In the genomic region with DNA sequence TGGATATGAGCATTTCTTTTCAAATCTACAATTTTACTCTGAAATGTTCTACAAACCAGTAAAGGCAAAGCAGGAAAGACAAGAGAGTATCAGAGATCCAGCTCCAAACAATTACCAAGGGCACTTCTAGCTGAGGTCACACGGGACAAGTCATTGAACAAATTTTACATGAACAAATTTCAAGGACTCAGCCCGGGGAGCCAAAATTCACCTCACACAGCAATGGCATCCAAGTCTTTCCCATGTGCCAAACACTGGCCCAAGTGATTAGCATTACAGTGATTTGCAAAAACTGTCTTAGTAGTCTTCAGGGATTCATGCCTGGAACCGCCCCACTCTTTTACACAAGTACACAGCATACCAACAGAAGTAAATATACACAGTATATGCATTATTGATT, we compare ENCODE assay signal across 21 mouse cellular contexts.
DNase-seq lines count a peak whose midpoint lies in the region; ATAC-seq lines count a peak whose summit lies in the region.
"Had no signal": no experiment of that assay in that cellular context is flagged by ENCODE, and none has a peak within 500 bp of the region (broad histone marks: within the 10 kb centered on the region; RNA-seq: fewer than 3 reads in every experiment).

No protein-coding gene starts in this region.

- intact Hi-C loops in heart, postnatal 10 days (cut with DNase I): no loop called here

- no peak for ATAC-seq in heart, embryonic 12.5 days (ENCODE audit: insufficient number of reproducible peaks, low FRiP score)
- ATAC-seq: inflammation-experienced regulatory T-cells, adult 6 months; liver, embryonic 12.5 days had no signal

- DNase-seq in adrenal gland, adult 2 months: peak; percentile 51
- no peak for DNase-seq in adrenal gland, adult 18-20 months (ENCODE audit: low spot score in 2 of 2)
- DNase-seq in heart, adult 18-20 months: peak; percentile 27 to 38
- DNase-seq in heart, postnatal 10 days: peak; percentile 19 to 26
- no peak for DNase-seq in heart, embryonic 10.5 days (ENCODE audit: low spot score)
- DNase-seq in frontal cortex, postnatal 10 days (ENCODE audit: low spot score in 2 of 2): no peak
- DNase-seq: cerebellum, adult 11 months; cerebellum, postnatal 10 days; kidney, adult 18-20 months; kidney, postnatal 4 days; lung, adult 2 months; lung, postnatal 14 days; thymus, postnatal 25 days had no signal

- no peak overlapping the region for H3K4me2 ChIP-seq in heart, embryonic 12.5 days
- H3K4me2 ChIP-seq: hindbrain, embryonic 14.5 days; limb, embryonic 12.5 days; liver, embryonic 12.5 days; midbrain, embryonic 11.5 days; stomach, embryonic 15.5 days had no signal

- no peaks in the 10 kb centered on the region for H3K36me3 ChIP-seq in heart, embryonic 12.5 days
- no peaks in the 10 kb centered on the region for H3K36me3 ChIP-seq in heart, embryonic 10.5 days
- H3K36me3 ChIP-seq: forebrain, embryonic 10.5 days; limb, embryonic 12.5 days; liver, embryonic 12.5 days; stomach, embryonic 15.5 days had no signal

- no peak overlapping the region for H3K27ac ChIP-seq in heart, embryonic 12.5 days (ENCODE audit: poor library complexity, severe bottlenecking)
- no peak overlapping the region for H3K27ac ChIP-seq in heart, embryonic 10.5 days
- H3K27ac ChIP-seq: forebrain, embryonic 10.5 days; hindbrain, embryonic 14.5 days; limb, embryonic 12.5 days; liver, embryonic 12.5 days; stomach, embryonic 15.5 days had no signal

- H3K4me3 ChIP-seq in heart, embryonic 12.5 days: no peak overlapping the region
- no peak overlapping the region for H3K4me3 ChIP-seq in heart, embryonic 10.5 days
- H3K4me3 ChIP-seq: forebrain, embryonic 10.5 days; limb, embryonic 12.5 days; liver, embryonic 12.5 days; stomach, embryonic 15.5 days had no signal

- no peaks in the 10 kb centered on the region for H3K27me3 ChIP-seq in heart, embryonic 12.5 days (replicated peaks)
- H3K27me3 ChIP-seq in heart, embryonic 10.5 days (ENCODE audit: insufficient read depth, poor library complexity, severe bottlenecking): no peaks in the 10 kb centered on the region
- H3K27me3 ChIP-seq: limb, embryonic 12.5 days; liver, embryonic 12.5 days; stomach, embryonic 15.5 days had no signal

- no peaks in the 10 kb centered on the region for H3K9me3 ChIP-seq in heart, embryonic 12.5 days (replicated peaks)
- no peaks in the 10 kb centered on the region for H3K9me3 ChIP-seq in heart, embryonic 10.5 days
- H3K9me3 ChIP-seq: forebrain, embryonic 10.5 days; limb, embryonic 12.5 days; liver, embryonic 12.5 days; stomach, embryonic 15.5 days had no signal

- peaks cover 14% of the 10 kb centered on the region for H3K4me1 ChIP-seq in heart, embryonic 12.5 days (replicated peaks)
- peaks cover 5% of the 10 kb centered on the region for H3K4me1 ChIP-seq in heart, embryonic 10.5 days
- H3K4me1 ChIP-seq: limb, embryonic 12.5 days; liver, embryonic 12.5 days; stomach, embryonic 15.5 days had no signal

- H3K9ac ChIP-seq in heart, embryonic 12.5 days: no peak overlapping the region
- H3K9ac ChIP-seq: hindbrain, embryonic 14.5 days; limb, embryonic 12.5 days; liver, embryonic 12.5 days; stomach, embryonic 15.5 days had no signal

- 73% methylated on average over 3 of the region's 3 CpGs for WGBS in heart, embryonic 12.5 days
- WGBS in heart, embryonic 10.5 days: 84% methylated on average over 3 of the region's 3 CpGs

Comparison
In these comparisons a context has a peak if more than half of its experiments do, and no peak if none do; other contexts are left out.
1. DNase-seq: peak in adrenal gland, adult 2 months (single experiment), heart, adult 18-20 months (2 of 2) and heart, postnatal 10 days (2 of 2); none in adrenal gland, adult 18-20 months (0 of 2), heart, embryonic 10.5 days (single experiment) and frontal cortex, postnatal 10 days (0 of 2).